In the genomic region with DNA sequence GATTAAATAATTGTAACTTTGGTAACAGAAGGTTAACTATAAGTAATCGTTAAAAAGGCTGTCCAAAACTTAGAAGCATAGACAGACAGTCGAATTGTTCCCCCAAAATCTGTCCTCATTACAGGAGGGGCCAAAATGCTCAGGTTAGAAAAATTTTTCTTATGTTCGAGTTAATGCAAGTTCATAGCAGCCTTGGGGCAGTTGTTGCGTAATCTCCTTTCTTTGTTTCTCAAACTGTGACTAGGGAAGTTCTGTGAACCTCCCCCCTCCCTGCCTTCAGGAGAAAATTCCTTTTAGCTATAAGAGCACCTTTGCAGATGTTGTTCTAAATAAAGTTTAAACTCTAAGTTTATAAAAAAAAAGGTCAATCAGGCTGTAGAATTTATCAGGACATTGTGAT, we compare ENCODE assay signal across 22 mouse cellular contexts.
DNase-seq lines count a peak whose midpoint lies in the region; TF ChIP-seq lines count a peak whose summit lies in the region.
"Had no signal": no experiment of that assay in that cellular context is flagged by ENCODE, and none has a peak within 500 bp of the region (broad histone marks: within the 10 kb centered on the region; RNA-seq: fewer than 3 reads in every experiment).

No protein-coding gene starts in this region.

- H3K9me3 ChIP-seq in ES-E14 (ENCODE audit: control insufficient read depth, insufficient read depth, low read depth, low read length), result no peaks in the 10 kb centered on the region
- H3K9me3 ChIP-seq: embryonic facial prominence, embryonic 13.5 days; G1E; heart, embryonic 10.5 days had no signal

- H3K9ac ChIP-seq in ES-E14 (ENCODE audit: insufficient read depth, low read depth, low read length, poor library complexity, severe bottlenecking), result no peak overlapping the region
- H3K9ac ChIP-seq: embryonic facial prominence, embryonic 13.5 days; forebrain, postnatal 0 days; heart, embryonic 13.5 days; hindbrain, embryonic 14.5 days had no signal

- no peak overlapping the region for H3K4me3 ChIP-seq in ES-E14 (ENCODE audit: insufficient read depth in 1 of 2, low read depth in 1 of 2, low read length in 2 of 2, poor library complexity in 1 of 2, severe bottlenecking in 1 of 2)
- H3K4me3 ChIP-seq: embryonic facial prominence, embryonic 13.5 days; heart, adult 2 months; heart, embryonic 10.5 days; heart, embryonic 13.5 days had no signal

- DNase-seq in 416B (ENCODE audit: low read depth) (peak; percentile 22), ES-E14 (ENCODE audit: low read depth, low spot score) (no peak), liver (no peak)
- DNase-seq in fat pad, adult 2 months (ENCODE audit: extremely low read depth, low read depth, low spot score), result peak; percentile 75
- no peak for DNase-seq in cerebellum, adult 11 months
- no peak for DNase-seq in kidney, adult 11 months
- DNase-seq: adrenal gland, adult 2 months; adrenal gland, postnatal 25 days; cerebellum, adult 18-20 months; cerebellum, adult 9-10 months; cerebellum, postnatal 14 days; forebrain, postnatal 0 days; gastrocnemius, postnatal 25 days; heart, adult 2 months; heart, postnatal 14 days; heart, postnatal 4 days had no signal

- H3K36me3 ChIP-seq in ES-E14 (ENCODE audit: control insufficient read depth, insufficient read depth, low read length, poor library complexity, severe bottlenecking), result peaks cover 2% of the 10 kb centered on the region; the same call in 1 of the 2 replicates
- H3K36me3 ChIP-seq: embryonic facial prominence, embryonic 13.5 days; G1E; heart, embryonic 10.5 days; heart, embryonic 13.5 days had no signal

- H3K4me1 ChIP-seq in ES-E14 (ENCODE audit: control insufficient read depth in 2 of 2, insufficient read depth in 2 of 2, low read length in 2 of 2, poor library complexity in 1 of 2), result peaks cover 2 to 9% of the 10 kb centered on the region in 2 experiments; a peak in 2 of 4 replicates
- H3K4me1 ChIP-seq: embryonic facial prominence, embryonic 13.5 days; heart, embryonic 10.5 days; heart, embryonic 13.5 days had no signal

- peak overlapping the region; percentile 47; the same call in 1 of the 2 replicates for H3K27ac ChIP-seq in ES-E14 (ENCODE audit: insufficient read depth, low read depth, low read length, poor library complexity, severe bottlenecking)
- H3K27ac ChIP-seq: embryonic facial prominence, embryonic 13.5 days; heart, adult 2 months; heart, embryonic 10.5 days; heart, embryonic 13.5 days; hindbrain, embryonic 14.5 days; hindbrain, postnatal 0 days had no signal

- in situ Hi-C loops in ES-E14 (cut with MboI; ENCODE audit: low sequenced_read_pairs in 2 of 2, unreplicated experiment in 2 of 2), result no loop called here

TF ChIP-seq in ES-E14, 5 proteins besides CTCF, POLR2A, EP300 and RAD21:
- TF ChIP-seq HCFC1 (IDR thresholded peaks at IDR 0.05; ENCODE audit: borderline replicate concordance, insufficient read depth, low read length), result no peak
- no peak for TF ChIP-seq MAFK (IDR thresholded peaks at IDR 0.05; ENCODE audit: insufficient read depth, low read depth, low read length)
- no peak for TF ChIP-seq ZNF384 (IDR thresholded peaks at IDR 0.05; ENCODE audit: low read depth, low read length)
- no peak for TF ChIP-seq CHD2 (IDR thresholded peaks at IDR 0.05; ENCODE audit: low read depth, low read length)
- TF ChIP-seq ZC3H11A (IDR thresholded peaks at IDR 0.05; ENCODE audit: borderline replicate concordance, low read depth, low read length), result no peak
TF ChIP-seq in ES-E14: peak in this region for 0.

Comparison
In these comparisons a context has a peak if more than half of its experiments do, and no peak if none do; other contexts are left out.
1. DNase-seq: peak in 416B (single experiment) and fat pad, adult 2 months (single experiment); none in ES-E14 (single experiment), cerebellum, adult 11 months (single experiment), liver (single experiment) and kidney, adult 11 months (single experiment).